ENCODE assay signal across 8 mouse cellular contexts in the genomic region with DNA sequence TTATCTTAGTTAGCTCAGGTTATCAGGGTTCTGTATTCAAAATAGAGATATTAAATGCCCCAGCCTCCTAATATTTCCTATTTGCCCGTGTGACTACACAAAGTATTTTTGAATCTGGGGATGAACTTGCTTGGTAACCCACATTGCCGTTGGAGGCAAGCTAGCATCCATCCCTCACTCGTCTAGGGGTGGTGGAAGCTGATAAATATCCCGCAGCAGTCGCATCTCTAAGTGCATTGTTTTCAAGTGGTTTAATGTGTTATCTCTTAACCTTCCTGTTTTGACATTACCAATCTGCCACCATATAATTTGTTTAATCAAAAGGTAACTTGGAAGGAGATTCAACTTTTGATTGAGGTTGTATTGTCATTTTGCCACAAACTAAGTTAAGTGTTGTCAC. TPM values are rescaled to one million over a fixed set of nuclear protein-coding genes. Genes with fewer than 3 reads are reported as not detected.
DNase-seq lines count a peak whose midpoint lies in the region; ATAC-seq lines count a peak whose summit lies in the region.

No protein-coding gene starts in this region.

- peak overlapping the region; percentile 87 for H3K4me3 ChIP-seq in kidney, embryonic 14.5 days (ENCODE audit: low read length)
- peak overlapping the region; percentile 80 for H3K4me3 ChIP-seq in brown adipose tissue, adult 24 weeks (ENCODE audit: insufficient read depth, low read depth, low read length)
- peak overlapping the region; percentile 97 for H3K4me3 ChIP-seq in hindbrain, embryonic 16.5 days (ENCODE audit: low read length)
- H3K4me3 ChIP-seq in midbrain, embryonic 16.5 days (ENCODE audit: low read depth, low read length): peak overlapping the region; percentile 97

- H3K27ac ChIP-seq in kidney, embryonic 14.5 days (ENCODE audit: low read depth, low read length): no peak overlapping the region; the same call in 1 of the 2 replicates
- no peak overlapping the region for H3K27ac ChIP-seq in brown adipose tissue, adult 24 weeks (replicated peaks; ENCODE audit: low read depth, low read length)
- no peak overlapping the region for H3K27ac ChIP-seq in hindbrain, embryonic 16.5 days (ENCODE audit: low read depth, low read length)
- peak overlapping the region; percentile 100 for H3K27ac ChIP-seq in midbrain, embryonic 16.5 days (ENCODE audit: low read length)

- DNase-seq in kidney, postnatal 36 days: no peak
- no peak for DNase-seq in yolk sac, embryonic 10.5 days (ENCODE audit: low spot score)
- DNase-seq in layer of hippocampus, adult 9-11 months: no peak
- no peak for DNase-seq in urinary bladder, postnatal 4 days (ENCODE audit: low spot score in 2 of 2)

- H3K36me3 ChIP-seq in kidney, embryonic 14.5 days (ENCODE audit: control insufficient read depth, insufficient read depth, low read length): peaks cover 2% of the 10 kb centered on the region; the same call in 1 of the 2 replicates
- H3K36me3 ChIP-seq in hindbrain, embryonic 16.5 days (ENCODE audit: control insufficient read depth, insufficient read depth, low read length): no peaks in the 10 kb centered on the region
- no peaks in the 10 kb centered on the region for H3K36me3 ChIP-seq in midbrain, embryonic 16.5 days (ENCODE audit: control insufficient read depth, insufficient read depth, low read length)

- ATAC-seq in kidney, embryonic 14.5 days (ENCODE audit: low FRiP score, low TSS enrichment): no peak
- no peak for ATAC-seq in hindbrain, embryonic 16.5 days
- ATAC-seq in midbrain, embryonic 16.5 days: no peak

- peak overlapping the region; percentile 85 for H3K4me2 ChIP-seq in kidney, embryonic 14.5 days (replicated peaks; ENCODE audit: low read depth, low read length)
- peak overlapping the region; percentile 87 for H3K4me2 ChIP-seq in hindbrain, embryonic 16.5 days (ENCODE audit: low read length)
- peak overlapping the region; percentile 90 for H3K4me2 ChIP-seq in midbrain, embryonic 16.5 days (ENCODE audit: low read length)

- H3K27me3 ChIP-seq in kidney, embryonic 14.5 days (ENCODE audit: control insufficient read depth, insufficient read depth, low read length): no peaks in the 10 kb centered on the region
- no peaks in the 10 kb centered on the region for H3K27me3 ChIP-seq in hindbrain, embryonic 16.5 days (replicated peaks; ENCODE audit: control insufficient read depth, insufficient read depth, low read length)
- no peaks in the 10 kb centered on the region for H3K27me3 ChIP-seq in midbrain, embryonic 16.5 days (ENCODE audit: control insufficient read depth, insufficient read depth, low read depth, low read length)

- H3K4me1 ChIP-seq in kidney, embryonic 14.5 days (ENCODE audit: control insufficient read depth, insufficient read depth, low read length): peaks cover 21% of the 10 kb centered on the region; the same call in 1 of the 2 replicates
- H3K4me1 ChIP-seq in brown adipose tissue, adult 24 weeks (ENCODE audit: control insufficient read depth, insufficient read depth, insufficient read length, low read length): peaks cover 15% of the 10 kb centered on the region
- H3K4me1 ChIP-seq in hindbrain, embryonic 16.5 days (ENCODE audit: control insufficient read depth, insufficient read depth, low read depth, low read length): peaks cover 26% of the 10 kb centered on the region
- H3K4me1 ChIP-seq in midbrain, embryonic 16.5 days (ENCODE audit: control insufficient read depth, insufficient read depth, low read length): peaks cover 41% of the 10 kb centered on the region

- H3K9me3 ChIP-seq in kidney, embryonic 14.5 days (ENCODE audit: control insufficient read depth, low read length): no peaks in the 10 kb centered on the region
- H3K9me3 ChIP-seq in hindbrain, embryonic 16.5 days (ENCODE audit: control insufficient read depth, low read length): no peaks in the 10 kb centered on the region
- H3K9me3 ChIP-seq in midbrain, embryonic 16.5 days (replicated peaks; ENCODE audit: control insufficient read depth, low read length, poor library complexity, severe bottlenecking): no peaks in the 10 kb centered on the region

- WGBS in kidney, embryonic 14.5 days: 1% methylated on average over 5 of the region's 5 CpGs
- WGBS in hindbrain, embryonic 16.5 days: under 1% methylated on average over 5 of the region's 5 CpGs
- under 1% methylated on average over 5 of the region's 5 CpGs for WGBS in midbrain, embryonic 16.5 days

- H3K9ac ChIP-seq in kidney, embryonic 14.5 days (ENCODE audit: low read depth, low read length): peak overlapping the region; percentile 91
- H3K9ac ChIP-seq in hindbrain, embryonic 16.5 days (ENCODE audit: low read depth, low read length): peak overlapping the region; percentile 65
- H3K9ac ChIP-seq in midbrain, embryonic 16.5 days (ENCODE audit: low read depth, low read length): peak overlapping the region; percentile 99

RNA-seq across cellular contexts. Expression of a gene that starts 2.2 kb away (rescaled TPM):
- polyA plus RNA-seq in kidney, embryonic 14.5 days (2014; fragmentation: Nextera tagmentation; extraction: Ambion mirVana): 82.6 and 86.2 TPM in 2 replicates
- 32.5 and 47.5 TPM in 2 replicates for polyA plus RNA-seq in brown adipose tissue, adult 24 weeks (2012; ENCODE audit: insufficient read depth, insufficient read length, missing spikeins)
- polyA plus RNA-seq in hindbrain, embryonic 16.5 days (2015; fragmentation: Nextera tagmentation; extraction: Ambion mirVana): 123 and 131 TPM in 2 replicates
- 138 and 153 TPM in 2 replicates for polyA plus RNA-seq in midbrain, embryonic 16.5 days (2015; fragmentation: Nextera tagmentation; extraction: Ambion mirVana)
